Mouse (Mus musculus) right cerebral cortex, postnatal 25 days (tissue): ENCODE measurements around the gene Myocos.

ENCODE experiments used
- DNase-seq: peaks from one replicate; pipeline ENCODE4 v3.0.0; 2022

The Myocos gene

GRCm38 (mm10) chr1:162611191-162611590, 46.8 kb downstream of the Myocos start:
- no peak for DNase-seq

- no peak for DNase-seq
Observed at GRCm38 (mm10) chr1:162609633-162610250, 48.3 kb downstream of the Myocos start.

- DNase-seq = no peak
Observed at GRCm38 (mm10) chr1:162608127-162608526, 49.9 kb downstream of the Myocos start.

- no peak for DNase-seq
Observed at GRCm38 (mm10) chr1:162601288-162601687, 56.7 kb downstream of the Myocos start.

GRCm38 (mm10) chr1:162599617-162600016, 58.4 kb downstream of the Myocos start:
- no peak for DNase-seq

- DNase-seq = no peak
Observed at GRCm38 (mm10) chr1:162597379-162598102, 60.5 kb downstream of the Myocos start.
